Mouse (Mus musculus) retina, postnatal 7 days (tissue): Measurements from ENCODE around the gene Ube2q1.

Experiments
- DNase-seq: peaks from one replicate; pipeline ENCODE4 v3.0.0-alpha.2; 2012; ENCODE audit warnings: low read depth, low spot score

Ube2q1 gene

GRCm38 (mm10) chr3:89821096-89821513 lies 47.7 kb downstream of the Ube2q1 start:
- no peak for DNase-seq

- no peak for DNase-seq
Observed at GRCm38 (mm10) chr3:89821548-89822480, 48.4 kb downstream of the Ube2q1 start.

- DNase-seq, result no peak
Observed at GRCm38 (mm10) chr3:89823594-89823993, 50.2 kb downstream of the Ube2q1 start.

GRCm38 (mm10) chr3:89826295-89826694 lies 52.9 kb downstream of the Ube2q1 start:
- DNase-seq, result no peak

GRCm38 (mm10) chr3:89830815-89831591 lies 57.6 kb downstream of the Ube2q1 start, which contains the start of gene She:
TSS of gene She (plus strand) at chr3:89831370.
- DNase-seq, result no peak
